Mouse (Mus musculus) midbrain, embryonic 11.5 days (tissue): Measurements from ENCODE around the gene Gm49388. TPM values are rescaled to one million over a fixed set of nuclear protein-coding genes. Genes with fewer than 3 reads are reported as not detected.
"Not testable (repeated sequence)": the region's sequence is repeated elsewhere in the genome, so short reads cannot be mapped to it uniquely, and the experiment has no call there.

Source experiments
- ATAC-seq: fragments of 200-750 bp; cut with Nextera tagmentation; 2 replicates; pipeline ENCODE4 v1.8.0; 2017; ENCODE audit warnings: moderate TSS enrichment, moderate library complexity; ENCODE audit not compliant: low FRiP score
- DNase-seq: peaks from one replicate; pipeline ENCODE4 v3.0.0; 2015; ENCODE audit warnings: low spot score; ENCODE audit errors: missing footprints
- H3K27ac ChIP-seq: fragments of 300-500 bp; sonication (generic); 2 replicates; pipeline ENCODE4 v1.5.1; 2014; ENCODE audit warnings: low read depth, low read length
- H3K27me3 ChIP-seq: fragments of 300-500 bp; sonication (generic); 2 replicates; pipeline ENCODE4 v1.6.1; 2014; ENCODE audit warnings: mild to moderate bottlenecking, low read length, moderate library complexity, mixed read lengths; ENCODE audit not compliant: control insufficient read depth, insufficient read depth
- H3K36me3 ChIP-seq: fragments of 300-500 bp; sonication (generic); 2 replicates; pipeline ENCODE4 v1.6.1; 2014; ENCODE audit warnings: mild to moderate bottlenecking, low read length, moderate library complexity, mixed read lengths; ENCODE audit not compliant: control insufficient read depth, insufficient read depth
- H3K4me1 ChIP-seq: fragments of 300-500 bp; sonication (generic); 2 replicates; pipeline ENCODE4 v1.6.1; 2014; ENCODE audit warnings: low read length; ENCODE audit not compliant: control insufficient read depth, insufficient read depth
- H3K4me2 ChIP-seq: fragments of 300-500 bp; sonication (generic); 2 replicates; pipeline ENCODE4 v1.6.1; 2014; ENCODE audit warnings: mild to moderate bottlenecking, moderate library complexity
- H3K4me3 ChIP-seq: fragments of 300-500 bp; sonication (generic); 2 replicates; pipeline ENCODE4 v1.5.1; 2014; ENCODE audit warnings: low read depth, low read length
- H3K9ac ChIP-seq: fragments of 300-500 bp; sonication (generic); 2 replicates; pipeline ENCODE4 v1.6.1; 2014; ENCODE audit warnings: low read length
- H3K9me3 ChIP-seq: fragments of 300-500 bp; sonication (generic); 2 replicates; pipeline ENCODE4 v1.6.1; 2016; ENCODE audit warnings: low read length; ENCODE audit not compliant: control insufficient read depth
- WGBS: fragments of 180-500 bp; shearing (Covaris S2); extraction: QIAGEN DNeasy Blood & Tissue Kit; methylation state at CpG from one replicate; pipeline ENCODE4 v1.1.7; 2014; 5-methylcytosine and 5-hydroxymethylcytosine counted together
- polyA plus RNA-seq: library from polyadenylated mRNA; unstranded; fragments of >200 nt; fragmentation: Nextera tagmentation; extraction: Ambion mirVana; gene quantifications from 2 replicates; pipeline ENCODE4 v1.2.1, GENCODE M21; 2014

Gm49388 gene
- polyA plus RNA-seq, 1 experiment from 2014 or later = not detected

DNA sequence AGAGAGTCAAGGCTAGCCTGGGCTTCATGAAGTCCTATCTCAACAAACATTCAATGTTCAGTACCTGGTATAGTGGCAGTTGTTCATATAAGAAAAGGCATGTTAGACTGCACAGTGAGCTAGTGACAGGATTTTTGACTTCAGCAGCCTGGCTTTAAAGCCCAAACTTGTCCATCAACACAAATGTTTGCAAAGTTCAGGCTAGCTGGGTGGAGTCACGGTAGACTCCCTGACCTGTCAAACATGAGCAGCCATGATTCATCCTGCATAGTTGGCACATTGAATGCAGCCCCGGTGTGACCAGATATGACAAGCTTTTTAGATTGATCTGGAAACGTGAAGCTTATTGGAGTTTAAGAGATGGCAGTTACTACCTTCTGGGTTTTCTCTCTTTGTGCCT is 13.3 kb upstream of the Gm49388 start:
- Histone ChIP-seq H3K9me3 (no peaks in the 10 kb centered on the region), H3K36me3 (peaks cover 8% of the 10 kb centered on the region), H3K27ac (no peak overlapping the region), H3K9ac (no peak overlapping the region), H3K4me1 (peaks cover 25% of the 10 kb centered on the region), H3K4me2 (no peak overlapping the region), H3K4me3 (no peak overlapping the region), H3K27me3 (no peaks in the 10 kb centered on the region; the same call in 1 of the 2 replicates)
- 91% methylated on average over 3 of the region's 3 CpGs for WGBS
- no peak for DNase-seq
- ATAC-seq = no peak

DNA sequence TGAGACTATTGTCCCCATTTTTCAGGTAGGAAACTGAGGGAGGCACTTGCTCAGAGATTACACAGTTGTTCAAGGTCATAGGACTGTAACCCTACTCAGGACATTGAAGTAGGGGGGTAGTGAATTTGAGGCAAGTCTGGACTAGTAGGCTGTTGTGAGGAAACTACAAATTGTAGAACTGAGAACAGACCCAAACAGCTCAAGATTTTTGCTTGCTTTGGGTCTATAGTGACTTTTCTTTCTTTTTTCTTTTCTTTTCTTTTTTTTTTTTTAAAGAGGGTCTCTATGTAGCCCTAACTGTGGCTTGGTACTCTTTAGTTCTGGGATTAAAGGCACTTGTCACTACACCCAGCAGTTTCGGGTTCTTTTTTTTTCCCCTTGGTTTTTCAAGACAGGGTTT is 12.9 kb upstream of the Gm49388 start:
- Histone ChIP-seq H3K36me3 (peaks cover 5% of the 10 kb centered on the region), H3K9me3 (no peaks in the 10 kb centered on the region), H3K27ac (no peak overlapping the region), H3K4me1 (peaks cover 25% of the 10 kb centered on the region), H3K4me3 (no peak overlapping the region), H3K4me2 (no peak overlapping the region), H3K9ac (no peak overlapping the region), H3K27me3 (no peaks in the 10 kb centered on the region; the same call in 1 of the 2 replicates)
- DNase-seq = no peak
- ATAC-seq = no peak
- 80% methylated on average over 1 of the region's 1 CpGs for WGBS

DNA sequence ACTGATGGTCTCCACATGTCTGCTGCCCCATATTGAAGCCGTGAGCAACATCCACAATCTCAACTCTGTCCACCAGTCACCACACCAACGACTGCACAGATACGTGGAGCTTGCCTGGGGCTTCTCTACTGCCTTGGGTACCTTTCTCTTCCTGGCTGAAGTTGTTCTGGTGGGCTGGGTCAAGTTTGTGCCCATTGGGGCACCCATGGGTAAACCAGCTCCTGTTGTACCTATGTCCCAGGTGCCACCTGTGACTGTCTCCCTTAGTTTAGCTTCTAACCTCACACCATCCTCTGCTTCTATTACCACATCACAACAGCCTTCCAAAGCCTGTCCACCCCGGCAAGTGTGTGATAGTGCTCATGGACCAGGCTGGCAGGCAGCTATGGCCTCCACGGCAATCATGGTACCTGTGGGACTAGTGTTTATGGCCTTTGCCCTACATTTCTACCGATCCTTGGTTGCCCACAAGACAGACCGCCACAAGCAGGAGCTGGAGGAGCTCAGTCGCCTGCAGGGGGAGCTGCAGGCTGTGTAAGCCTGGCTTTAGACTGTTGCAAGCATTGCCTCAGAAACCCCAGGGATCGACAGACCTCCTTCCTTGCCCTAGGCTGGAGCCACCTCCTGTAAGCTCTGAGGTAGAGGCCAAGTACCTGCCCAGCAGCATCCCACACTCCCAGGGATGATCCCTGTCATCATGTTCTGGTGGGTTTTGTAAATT is 11.6 kb upstream of the Gm49388 start:
- Histone ChIP-seq H3K4me3 (no peak overlapping the region), H3K27ac (no peak overlapping the region), H3K4me2 (no peak overlapping the region), H3K9ac (no peak overlapping the region), H3K4me1 (peaks cover 28% of the 10 kb centered on the region), H3K27me3 (no peaks in the 10 kb centered on the region; the same call in 1 of the 2 replicates), H3K36me3 (no peaks in the 10 kb centered on the region; the same call in 1 of the 2 replicates), H3K9me3 (no peaks in the 10 kb centered on the region)
- 45% methylated on average over 9 of the region's 9 CpGs for WGBS
- ATAC-seq = no peak
- DNase-seq = no peak

DNA sequence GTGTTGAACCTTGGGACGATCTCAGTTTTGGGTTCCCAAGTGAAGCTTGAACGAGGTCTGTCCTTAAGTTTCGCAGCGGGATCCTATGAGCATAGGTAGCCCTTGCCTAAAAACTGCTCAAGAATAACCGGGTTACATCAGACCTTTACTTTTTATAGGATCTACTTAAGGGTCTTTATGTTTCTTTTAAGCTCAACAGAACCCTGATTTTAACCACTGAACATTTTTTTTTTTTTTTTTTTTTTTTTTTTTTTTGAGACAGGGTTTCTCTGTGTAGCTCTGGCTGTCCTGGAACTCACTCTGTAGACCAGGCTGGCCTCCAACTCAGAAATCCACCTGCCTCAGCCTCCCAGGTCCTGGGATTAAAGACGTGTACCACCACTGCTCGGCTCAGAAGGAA is 9.6 kb upstream of the Gm49388 start:
- ATAC-seq, DNase-seq, H3K9me3 ChIP-seq, H3K36me3 ChIP-seq, H3K27me3 ChIP-seq: not testable (repeated sequence)
- H3K4me1 ChIP-seq = peaks cover 11% of the 10 kb centered on the region
- 82% methylated on average over 7 of the region's 7 CpGs for WGBS
- peak overlapping the region; percentile 94 for H3K4me3 ChIP-seq
- peak overlapping the region; percentile 66 for H3K4me2 ChIP-seq
- H3K9ac ChIP-seq = peak overlapping the region; percentile 94
- H3K27ac ChIP-seq = peak overlapping the region; percentile 93; the same call in 1 of the 2 replicates

DNA sequence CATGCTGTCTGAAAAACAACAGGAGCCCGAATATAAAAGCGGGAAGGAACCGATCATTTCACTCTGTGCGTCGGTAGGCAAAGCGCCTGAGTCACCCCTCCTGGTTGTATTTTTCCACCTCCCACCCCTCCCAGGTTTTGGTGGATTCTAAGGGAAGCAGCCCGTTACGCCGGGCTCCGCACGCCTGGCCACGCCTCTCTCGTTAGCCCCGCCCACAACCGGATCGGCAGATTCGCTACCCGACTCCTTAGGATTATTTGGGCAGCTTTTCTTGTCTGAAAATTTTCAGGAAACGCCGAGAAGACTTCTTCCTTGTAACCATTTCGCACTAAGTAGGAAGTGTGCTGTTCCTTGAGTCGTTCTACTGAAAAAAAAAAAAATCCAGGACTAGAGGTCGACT is 9.0 kb upstream of the Gm49388 start, which contains the start of gene Setd1a:
Setd1a (plus strand) TSS at position 245 of the 400 bp plus-strand sequence.
- peaks cover 11% of the 10 kb centered on the region for H3K4me1 ChIP-seq
- under 1% methylated on average over 23 of the region's 23 CpGs for WGBS
- H3K9me3 ChIP-seq = no peaks in the 10 kb centered on the region
- ATAC-seq = peak; percentile 68
- H3K27ac ChIP-seq = peak within 1 kb of the TSS; percentile 93
- H3K9ac ChIP-seq = peak within 1 kb of the TSS; percentile 94
- H3K4me3 ChIP-seq = peak within 1 kb of the TSS; percentile 94
- no peak for DNase-seq
- H3K36me3 ChIP-seq = peaks cover 8% of the 10 kb centered on the region
- peak within 1 kb of the TSS; percentile 84 for H3K4me2 ChIP-seq
- no peaks in the 10 kb centered on the region for H3K27me3 ChIP-seq

DNA sequence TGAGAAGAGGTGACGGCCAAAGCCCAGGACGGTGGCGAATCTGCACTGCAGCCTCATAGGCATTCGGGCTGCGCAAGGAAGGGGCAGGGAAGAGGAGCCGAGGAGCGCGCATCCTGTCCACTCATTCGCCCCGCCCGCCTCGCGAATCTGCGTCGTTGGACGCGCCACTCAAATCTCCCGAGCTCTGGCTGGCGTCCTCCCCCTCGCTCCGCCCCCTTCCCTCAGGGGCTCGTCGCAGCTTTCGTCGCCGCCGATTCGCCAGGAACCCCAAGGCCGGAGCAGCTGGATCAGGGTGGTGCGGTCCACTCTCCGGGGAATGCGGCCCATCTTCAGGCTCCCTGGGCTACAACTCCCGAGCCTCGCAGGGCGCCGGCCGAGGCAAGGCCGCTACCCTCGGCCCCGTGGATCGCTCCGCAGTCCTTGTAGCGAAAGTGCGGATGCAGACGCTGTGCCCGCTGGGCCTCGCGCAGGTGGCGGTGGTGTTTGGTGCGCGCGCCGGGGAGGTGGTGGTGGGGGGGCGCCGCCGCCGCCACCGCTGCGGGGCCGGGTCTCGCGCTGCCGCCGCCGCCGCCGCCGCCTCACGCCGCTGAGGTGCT is 8.4 kb upstream of the Gm49388 start:
- Histone ChIP-seq H3K27ac (peak overlapping the region; percentile 93), H3K27me3 (no peaks in the 10 kb centered on the region), H3K4me3 (peak overlapping the region; percentile 94), H3K36me3 (peaks cover 10% of the 10 kb centered on the region), H3K9ac (peak overlapping the region; percentile 94), H3K4me1 (peaks cover 11% of the 10 kb centered on the region), H3K9me3 (no peaks in the 10 kb centered on the region), H3K4me2 (peak overlapping the region; percentile 84)
- under 1% methylated on average over 51 of the region's 70 CpGs for WGBS
- ATAC-seq = peak; percentile 90
- peak; percentile 98 for DNase-seq

DNA sequence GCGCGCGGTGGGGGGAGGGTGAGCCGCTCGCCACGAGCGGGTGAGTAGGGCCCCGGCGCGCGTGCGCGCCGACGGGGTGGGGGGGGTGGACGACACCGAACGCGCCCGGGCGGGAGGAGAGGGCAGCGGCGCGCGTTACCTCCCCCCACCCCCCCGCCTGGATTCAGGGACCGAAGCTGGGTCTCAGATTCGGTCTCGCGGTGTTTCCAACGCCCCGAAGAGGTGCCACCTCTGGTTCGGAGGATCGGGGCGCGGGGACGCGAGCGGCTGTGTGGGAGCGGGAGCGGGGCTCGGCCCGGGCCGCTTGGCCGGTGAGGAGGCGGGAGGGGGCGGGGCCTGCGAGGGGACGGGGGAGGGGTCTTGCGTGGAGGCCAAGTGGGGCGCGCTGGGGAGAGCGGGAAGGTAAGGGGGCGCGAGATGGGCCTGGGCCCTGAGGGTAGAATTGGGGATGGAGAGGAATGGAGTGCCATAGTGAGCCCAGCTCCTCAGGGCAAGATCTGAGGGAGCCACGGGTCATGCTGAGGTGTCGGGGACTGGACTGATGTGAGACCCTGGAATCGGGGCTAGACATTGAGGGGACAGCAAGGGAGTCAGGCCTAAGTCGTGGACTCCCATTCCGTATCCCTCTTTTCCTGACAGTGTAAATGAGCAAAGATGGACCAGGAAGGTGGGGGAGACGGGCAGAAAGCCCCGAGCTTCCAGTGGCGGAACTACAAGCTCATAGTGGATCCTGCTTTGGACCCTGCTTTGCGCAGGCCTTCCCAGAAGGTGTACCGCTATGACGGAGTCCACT is 7.7 kb upstream of the Gm49388 start:
- Histone ChIP-seq H3K4me1 (peaks cover 11% of the 10 kb centered on the region), H3K27ac (peak overlapping the region; percentile 93), H3K4me2 (peak overlapping the region; percentile 84), H3K36me3 (peaks cover 11% of the 10 kb centered on the region), H3K9ac (peak overlapping the region; percentile 94), H3K27me3 (no peaks in the 10 kb centered on the region), H3K4me3 (peak overlapping the region; percentile 94), H3K9me3 (no peaks in the 10 kb centered on the region)
- 4% methylated on average over 51 of the region's 66 CpGs for WGBS
- peak; percentile 94 for DNase-seq
- ATAC-seq = peak; percentile 57

DNA sequence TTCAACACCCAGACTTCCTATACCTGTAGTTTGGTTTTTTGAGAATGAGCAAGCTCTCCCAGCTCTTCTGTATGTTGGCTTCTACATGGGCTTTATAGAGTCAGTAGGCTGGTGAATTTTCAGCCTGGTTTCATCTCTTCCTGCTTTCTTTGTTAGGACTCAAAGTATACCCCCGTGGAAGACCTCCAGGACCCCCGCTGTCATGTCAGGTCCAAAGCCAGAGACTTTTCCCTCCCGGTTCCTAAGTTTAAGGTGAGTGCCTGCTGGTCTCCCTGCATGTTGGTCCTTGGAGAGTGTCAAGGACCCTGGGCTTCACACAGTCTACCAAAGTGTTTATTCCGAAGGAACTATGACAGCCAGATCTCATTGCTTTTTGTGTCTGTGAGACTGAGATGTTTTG is 7.1 kb upstream of the Gm49388 start:
- H3K27ac ChIP-seq = no peak overlapping the region

More for the DNA sequence above, 7.1 kb upstream of the Gm49388 start:
- Histone ChIP-seq H3K4me3 (peak overlapping the region; percentile 94), H3K9ac (peak overlapping the region; percentile 94), H3K4me1 (peaks cover 11% of the 10 kb centered on the region), H3K36me3 (peaks cover 11% of the 10 kb centered on the region), H3K27me3 (no peaks in the 10 kb centered on the region), H3K4me2 (peak overlapping the region; percentile 84), H3K9me3 (no peaks in the 10 kb centered on the region)
- no peak for DNase-seq
- ATAC-seq = no peak
- WGBS = 73% methylated on average over 4 of the region's 4 CpGs
